Mouse (Mus musculus): ENCODE data around the gene Rap2c. TPM values are rescaled to one million over a fixed set of nuclear protein-coding genes. Genes with fewer than 3 reads are reported as not detected.

Rap2c gene
- 10 to 100 TPM; 47.7 to 55.4 TPM for total RNA-seq (2021)
- long read RNA-seq, experiment 1, transcript Rap2c-201 (3 exons, 3,545 nt) = major isoform, 16 of 42 reads
- long read RNA-seq, experiment 1, partial matches to known transcripts = 0 of 42 reads
- long read RNA-seq, experiment 1, other reads (novel, unspliced or antisense) = 26 of 42 reads
- long read RNA-seq, experiment 2, transcript Rap2c-201 (3 exons, 3,545 nt) = major isoform, 10 of 38 reads
- long read RNA-seq, experiment 2, partial matches to known transcripts = 3 of 38 reads
- long read RNA-seq, experiment 2, other reads (novel, unspliced or antisense) = 25 of 38 reads

- DNase-seq (ENCODE audit: low spot score in 2 of 2) = peak; percentile 34 to 71
These were observed at the start of gene Rap2c for GRCm38 (mm10) chrX:51017851-51018785. Gene Rap2c, minus strand, starts transcription at chrX:51018018.

DNA sequence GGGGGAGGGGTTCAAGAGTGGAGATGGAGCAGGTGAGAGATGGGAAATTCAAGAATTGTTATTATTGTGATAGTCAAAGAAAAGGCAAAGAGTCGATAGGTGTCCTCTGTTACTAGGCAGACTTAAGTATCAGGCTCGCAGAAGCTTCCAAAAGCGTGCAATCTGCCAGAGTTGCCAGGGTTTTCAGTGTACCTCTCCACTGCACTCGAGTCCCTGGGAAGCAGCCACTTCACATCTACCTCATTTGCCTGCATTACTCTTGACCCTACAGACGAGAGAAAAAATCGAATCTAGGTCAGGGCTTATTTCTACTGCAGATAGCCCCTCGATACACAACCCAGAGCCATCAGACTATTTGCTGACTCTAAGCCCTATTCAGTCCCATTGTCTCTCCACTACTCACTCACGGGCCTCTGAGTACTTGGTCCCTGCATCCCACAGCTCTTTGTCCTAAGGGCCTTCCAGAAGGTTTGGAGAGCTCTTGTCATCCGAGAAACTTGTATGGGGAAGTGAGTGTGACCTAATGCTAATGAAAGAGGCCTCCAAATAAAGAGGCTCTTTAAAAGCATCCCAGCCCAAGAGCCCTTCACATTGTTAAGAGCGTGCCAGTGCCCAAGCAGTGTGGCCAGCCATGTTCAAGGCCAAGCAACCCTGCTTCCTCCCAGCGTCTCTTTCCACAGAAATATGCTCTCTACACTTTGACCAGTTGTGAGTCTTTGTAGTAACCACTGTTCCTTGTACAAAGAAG lies 48.9 kb upstream of the Rap2c start:
- DNase-seq (ENCODE audit: low spot score in 2 of 2) = no peak

DNA sequence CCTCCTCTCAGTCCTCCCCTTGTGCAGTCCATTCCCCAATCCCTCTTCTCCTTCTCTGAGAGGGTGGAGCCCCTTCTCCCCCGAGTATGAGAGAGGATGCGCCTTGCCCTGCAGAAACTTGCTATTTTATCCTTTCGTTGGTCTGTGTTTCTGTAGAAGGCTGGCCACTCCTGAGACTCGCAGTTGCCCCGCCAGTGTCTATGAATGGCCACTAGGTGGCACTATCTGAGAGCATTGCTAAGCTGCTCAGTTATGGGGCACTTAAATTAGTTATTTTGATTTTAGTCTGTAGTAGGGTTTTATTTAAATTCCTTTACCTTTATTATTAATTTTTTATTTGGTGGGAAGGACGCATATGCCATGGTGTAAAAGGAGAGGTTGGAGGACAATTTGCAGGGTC lies 48.0 kb upstream of the Rap2c start:
- DNase-seq (ENCODE audit: low spot score in 2 of 2) = peak in 1 of 2 experiments; percentile 45

GRCm38 (mm10) chrX:51065158-51065664 lies 47.4 kb upstream of the Rap2c start:
- DNase-seq (ENCODE audit: low spot score in 2 of 2) = no peak

DNA sequence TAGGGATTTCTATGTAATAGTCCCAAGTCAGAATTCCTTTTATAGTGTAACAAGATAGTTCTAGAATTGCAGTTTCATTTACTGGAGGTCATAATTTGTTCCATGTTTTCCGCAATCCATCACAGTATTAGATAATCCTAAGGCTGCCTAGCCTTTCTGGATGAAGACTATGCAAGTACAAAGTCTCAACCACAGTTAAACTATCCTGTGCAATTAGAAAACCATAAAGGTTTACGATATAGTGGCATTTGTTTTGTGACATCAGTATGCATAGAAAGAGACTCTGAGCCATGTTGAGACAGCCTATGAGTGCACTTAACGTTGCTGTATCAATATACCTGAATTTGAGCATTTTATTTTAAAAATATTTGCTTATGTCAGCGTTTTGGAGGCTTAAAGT lies 42.4 kb upstream of the Rap2c start:
- DNase-seq (ENCODE audit: low spot score in 2 of 2) = no peak

- DNase-seq (ENCODE audit: low spot score in 2 of 2) = no peak
These were observed 40.9 kb upstream of the Rap2c start for GRCm38 (mm10) chrX:51058741-51059140.

DNA sequence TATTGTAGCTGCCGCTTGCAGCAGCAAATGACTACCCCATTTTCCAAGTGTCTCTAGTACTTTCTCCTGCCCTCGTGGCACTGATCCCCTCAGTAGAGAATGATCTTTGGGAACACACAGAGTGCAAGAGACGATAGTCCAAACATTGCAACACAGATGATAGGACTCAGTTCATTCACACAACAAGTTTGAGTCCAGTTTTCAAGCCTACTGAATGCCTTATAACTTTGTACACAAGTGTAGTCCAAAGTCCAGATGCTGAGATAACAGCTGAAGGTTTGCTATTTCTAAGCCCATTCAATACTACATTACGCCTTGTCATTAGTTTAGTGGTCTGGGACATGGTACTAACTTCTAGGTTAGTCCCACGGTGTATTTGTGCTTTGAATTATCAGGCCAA lies 40.5 kb upstream of the Rap2c start:
- DNase-seq (ENCODE audit: low spot score in 2 of 2) = no peak

DNA sequence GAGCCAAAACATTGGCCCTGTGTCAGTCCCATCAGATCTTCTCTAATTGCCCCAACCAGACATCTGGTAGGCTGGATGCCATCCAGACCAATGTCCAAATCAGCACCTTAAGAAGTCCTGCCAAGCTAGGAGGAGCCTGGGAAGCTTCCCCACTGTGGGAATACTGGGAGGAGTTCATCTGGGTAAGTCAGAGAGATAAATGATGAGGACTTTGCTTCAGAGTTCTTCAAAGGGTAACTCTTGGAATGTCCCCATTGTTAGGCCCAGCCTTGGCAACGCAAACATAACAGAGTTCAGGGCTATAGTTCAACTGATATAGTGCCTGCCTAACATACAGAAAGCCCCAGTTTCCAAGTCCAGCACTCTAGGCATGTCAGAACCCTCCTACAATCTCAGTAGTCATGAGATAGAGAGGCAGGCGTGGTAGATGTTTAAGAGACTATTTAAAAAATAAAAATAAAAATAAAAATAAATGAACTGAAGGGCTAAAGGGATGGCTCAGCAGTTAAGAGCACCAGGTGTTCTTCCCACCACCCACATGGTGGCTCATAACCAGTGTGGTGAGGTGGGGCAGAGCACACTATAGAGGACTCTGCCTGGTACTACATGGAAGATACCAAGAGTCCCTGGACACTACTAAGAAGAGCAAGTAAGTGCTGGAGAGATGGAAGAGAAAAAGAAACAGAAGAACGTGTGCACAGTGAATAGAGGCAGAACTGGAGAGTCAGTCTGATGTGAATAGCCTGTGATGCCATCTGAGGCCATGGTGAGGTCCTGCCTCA lies 34.1 kb upstream of the Rap2c start:
- no peak for DNase-seq (ENCODE audit: low spot score in 2 of 2)

- no peak for DNase-seq (ENCODE audit: low spot score in 2 of 2)
These were observed 17.9 kb upstream of the Rap2c start for GRCm38 (mm10) chrX:51035678-51036209.

DNA sequence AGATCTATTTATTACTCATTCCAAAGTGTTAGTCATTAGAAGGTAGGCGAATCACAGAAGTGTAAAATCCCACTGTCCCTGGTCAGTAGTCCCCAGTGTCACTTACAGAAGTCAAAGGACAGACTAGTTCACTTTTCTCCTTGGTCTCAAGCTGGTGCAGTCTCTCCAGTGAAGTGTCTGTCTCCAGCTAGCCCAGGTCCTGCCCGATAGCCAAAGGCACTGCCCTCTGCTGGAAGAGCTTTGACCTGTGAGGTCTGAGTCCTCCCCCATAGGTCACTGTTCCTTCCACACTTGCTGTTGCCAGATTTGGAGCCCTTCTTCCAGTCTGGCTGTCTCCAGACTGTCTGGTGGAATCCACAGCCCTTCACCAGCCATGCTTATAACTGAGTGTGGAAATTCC lies 2.1 kb upstream of the Rap2c start:
- peak in 1 of 2 experiments; percentile 19 for DNase-seq (ENCODE audit: low spot score in 2 of 2)

GRCm38 (mm10) chrX:51018786-51019179 lies 965 bp upstream of the Rap2c start:
- peak; percentile 49 to 70 for DNase-seq (ENCODE audit: low spot score in 2 of 2)

DNA sequence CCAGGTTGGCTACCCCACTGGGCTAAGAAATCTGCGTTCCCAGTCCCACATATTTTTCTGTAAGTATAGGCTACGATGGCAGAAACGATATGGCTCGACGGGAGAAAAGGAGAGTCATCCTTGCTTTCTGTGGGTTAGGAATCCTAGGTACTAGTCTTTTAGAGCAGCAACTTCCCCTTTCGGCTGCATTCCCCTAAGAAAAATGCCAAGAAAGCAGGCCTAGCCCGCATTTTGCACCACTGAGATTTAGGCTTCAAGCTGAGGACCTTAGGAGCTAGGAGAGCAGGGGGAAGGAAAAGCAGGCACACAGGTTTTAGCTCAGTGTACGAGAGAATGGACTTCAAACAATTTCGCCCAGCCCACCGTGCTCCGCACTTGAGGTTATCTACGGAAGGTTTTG lies 892 bp downstream of the Rap2c start:
- DNase-seq (ENCODE audit: low spot score in 2 of 2) = no peak

DNA sequence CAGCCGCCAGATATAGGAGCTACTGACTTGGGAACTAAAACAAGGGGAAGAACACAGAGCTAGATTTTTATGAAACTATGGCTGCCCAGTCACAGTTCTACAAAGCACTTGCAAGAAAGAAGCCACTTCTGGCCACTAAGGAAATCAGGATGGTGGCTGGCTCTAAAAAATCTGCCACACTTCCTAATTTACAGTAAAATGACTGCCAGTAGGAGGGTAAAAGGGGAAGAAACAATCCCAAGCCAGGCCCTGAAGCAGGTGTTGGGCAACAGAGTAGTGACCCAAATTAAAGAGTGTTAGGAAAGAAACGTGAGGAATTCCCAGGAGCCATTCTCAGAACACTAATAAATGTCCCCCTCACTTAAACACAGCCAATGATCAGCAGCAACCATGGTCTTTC lies 5.5 kb downstream of the Rap2c start:
- DNase-seq (ENCODE audit: low spot score in 2 of 2) = no peak

- DNase-seq (ENCODE audit: low spot score in 2 of 2) = no peak
These were observed 7.5 kb downstream of the Rap2c start for GRCm38 (mm10) chrX:51010323-51010722.

- no peak for DNase-seq (ENCODE audit: low spot score in 2 of 2)
These were observed 17.0 kb downstream of the Rap2c start for GRCm38 (mm10) chrX:51000791-51001190.

- no peak for DNase-seq (ENCODE audit: low spot score in 2 of 2)
These were observed 22.5 kb downstream of the Rap2c start for GRCm38 (mm10) chrX:50995310-50995709.

GRCm38 (mm10) chrX:50991324-50991723 lies 26.5 kb downstream of the Rap2c start:
- no peak for DNase-seq (ENCODE audit: low spot score in 2 of 2)

GRCm38 (mm10) chrX:50989940-50990339 lies 27.9 kb downstream of the Rap2c start:
- no peak for DNase-seq (ENCODE audit: low spot score in 2 of 2)

DNA sequence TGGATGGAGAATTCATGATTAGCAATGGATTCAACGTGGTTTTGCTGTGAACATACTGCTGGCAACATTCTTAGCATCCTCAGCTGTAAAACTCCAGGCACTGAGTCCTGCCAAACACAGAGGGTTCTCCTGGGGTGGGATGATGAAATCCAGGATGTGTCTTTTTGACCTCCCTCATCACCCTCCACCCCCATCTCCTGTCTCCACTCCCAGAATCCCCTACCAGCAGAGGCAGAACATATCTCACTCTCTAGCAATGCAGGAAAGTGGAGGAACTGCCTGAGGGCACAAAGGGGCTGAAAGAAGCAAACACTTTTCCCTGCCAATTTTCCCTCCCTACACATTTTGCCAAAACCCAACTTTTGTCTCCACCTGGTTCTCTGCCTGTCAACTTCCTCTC lies 29.2 kb downstream of the Rap2c start:
- DNase-seq (ENCODE audit: low spot score in 2 of 2) = no peak

DNA sequence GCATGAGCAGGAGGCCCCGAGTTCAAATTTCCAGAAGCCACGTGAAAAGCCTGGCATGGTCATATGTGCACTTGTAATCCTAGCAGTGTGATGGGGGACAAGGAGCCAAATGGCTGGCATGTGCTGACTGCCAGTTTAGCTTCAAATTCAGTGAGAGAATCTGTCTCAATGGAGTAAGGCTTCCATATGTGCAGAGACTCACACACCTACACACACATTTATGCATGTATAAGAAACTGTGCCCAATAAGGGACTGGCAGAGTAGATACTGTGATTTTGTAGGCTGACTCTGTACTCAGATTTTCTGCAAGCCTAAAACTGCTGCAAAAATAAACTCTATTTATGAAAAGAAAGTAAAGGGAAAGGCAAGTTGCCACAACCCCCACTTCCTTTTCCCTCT lies 39.4 kb downstream of the Rap2c start:
- DNase-seq (ENCODE audit: low spot score in 2 of 2) = no peak

Measured in gastrocnemius, postnatal 4 days (tissue).